Mouse (Mus musculus): ENCODE measurements around the gene Tcte1.

Gene Tcte1

GRCm38 (mm10) chr17:45547461-45548190 lies 24.4 kb downstream of the Tcte1 start:
- DNase-seq (ENCODE audit: low read depth, low spot score), result no peak

- DNase-seq (ENCODE audit: low read depth, low spot score), result no peak
These were observed 25.6 kb downstream of the Tcte1 start for GRCm38 (mm10) chr17:45548541-45549512.

GRCm38 (mm10) chr17:45549617-45550181 lies 26.5 kb downstream of the Tcte1 start, which contains the start of gene Tmem151b:
Gene Tmem151b, minus strand, starts transcription at chr17:45549677.
- DNase-seq (ENCODE audit: low read depth, low spot score), result no peak

- no peak for DNase-seq (ENCODE audit: low read depth, low spot score)
These were observed 27.0 kb downstream of the Tcte1 start for GRCm38 (mm10) chr17:45550253-45550652.

GRCm38 (mm10) chr17:45551249-45551796 lies 28.1 kb downstream of the Tcte1 start:
- DNase-seq (ENCODE audit: low read depth, low spot score), result no peak

GRCm38 (mm10) chr17:45551816-45552451 lies 28.7 kb downstream of the Tcte1 start:
- DNase-seq (ENCODE audit: low read depth, low spot score), result no peak

GRCm38 (mm10) chr17:45553065-45553464 lies 29.8 kb downstream of the Tcte1 start:
- DNase-seq (ENCODE audit: low read depth, low spot score), result no peak

GRCm38 (mm10) chr17:45554420-45554819 lies 31.2 kb downstream of the Tcte1 start:
- no peak for DNase-seq (ENCODE audit: low read depth, low spot score)

- DNase-seq (ENCODE audit: low read depth, low spot score), result peak; percentile 77
These were observed 32.3 kb downstream of the Tcte1 start, which contains the start of gene Nfkbie for GRCm38 (mm10) chr17:45555452-45556106. Gene Nfkbie, plus strand, starts transcription at chr17:45555703.

GRCm38 (mm10) chr17:45556107-45556489 lies 32.9 kb downstream of the Tcte1 start:
- no peak for DNase-seq (ENCODE audit: low read depth, low spot score)

- no peak for DNase-seq (ENCODE audit: low read depth, low spot score)
These were observed 33.4 kb downstream of the Tcte1 start for GRCm38 (mm10) chr17:45556514-45557245.

GRCm38 (mm10) chr17:45557246-45557824 lies 34.1 kb downstream of the Tcte1 start:
- no peak for DNase-seq (ENCODE audit: low read depth, low spot score)

- DNase-seq (ENCODE audit: low read depth, low spot score), result no peak
These were observed 35.0 kb downstream of the Tcte1 start for GRCm38 (mm10) chr17:45557998-45558862.

GRCm38 (mm10) chr17:45559732-45560525 lies 36.7 kb downstream of the Tcte1 start:
- DNase-seq (ENCODE audit: low read depth, low spot score), result no peak

GRCm38 (mm10) chr17:45563216-45563615 lies 40.0 kb downstream of the Tcte1 start:
- DNase-seq (ENCODE audit: low read depth, low spot score), result no peak

- DNase-seq (ENCODE audit: low read depth, low spot score), result peak; percentile 77
These were observed 40.7 kb downstream of the Tcte1 start, which contains the start of gene Slc35b2 for GRCm38 (mm10) chr17:45563655-45564530. Gene Slc35b2, plus strand, starts transcription at chr17:45563874.
